Mouse (Mus musculus) hindbrain, embryonic 16.5 days (tissue): ENCODE measurements around the gene Golph3. TPM values are rescaled to one million over a fixed set of nuclear protein-coding genes. Genes with fewer than 3 reads are reported as not detected.
A peak's percentile ranks its signal among the peaks of the same experiment; 100 is the strongest.
"Not testable (repeated sequence)": the region's sequence is repeated elsewhere in the genome, so short reads cannot be mapped to it uniquely, and the experiment has no call there.

Experiments
- ATAC-seq: fragments of 200-750 bp; cut with Nextera tagmentation; 2 replicates; pipeline ENCODE4 v1.8.0; 2017; ENCODE audit warnings: moderate TSS enrichment, moderate library complexity
- H3K27ac ChIP-seq: fragments of 300-500 bp; sonication (generic); 2 replicates; pipeline ENCODE4 v1.5.1; 2014; ENCODE audit warnings: low read depth, mild to moderate bottlenecking, control low read depth, low read length, moderate library complexity
- H3K27me3 ChIP-seq: fragments of 300-500 bp; sonication (generic); replicated peaks from 2 replicates; pipeline ENCODE4 v1.6.1; 2014; ENCODE audit warnings: low read length; ENCODE audit not compliant: control insufficient read depth, insufficient read depth
- H3K36me3 ChIP-seq: fragments of 300-500 bp; sonication (generic); 2 replicates; pipeline ENCODE4 v1.6.1; 2014; ENCODE audit warnings: mild to moderate bottlenecking, low read length, moderate library complexity, mixed read lengths; ENCODE audit not compliant: control insufficient read depth, insufficient read depth
- H3K4me1 ChIP-seq: fragments of 300-500 bp; sonication (generic); 2 replicates; pipeline ENCODE4 v1.6.1; 2014; ENCODE audit warnings: low read depth, low read length; ENCODE audit not compliant: control insufficient read depth, insufficient read depth
- H3K4me2 ChIP-seq: fragments of 300-500 bp; sonication (generic); 2 replicates; pipeline ENCODE4 v1.6.1; 2014; ENCODE audit warnings: mild to moderate bottlenecking, low read length, control low read depth, moderate library complexity
- H3K4me3 ChIP-seq: fragments of 300-500 bp; sonication (generic); 2 replicates; pipeline ENCODE4 v1.5.1; 2014; ENCODE audit warnings: mild to moderate bottlenecking, low read length, control low read depth, moderate library complexity
- H3K9ac ChIP-seq: fragments of 300-500 bp; sonication (generic); 2 replicates; pipeline ENCODE4 v1.6.1; 2014; ENCODE audit warnings: low read depth, mild to moderate bottlenecking, control low read depth, low read length, moderate library complexity
- H3K9me3 ChIP-seq: fragments of 300-500 bp; sonication (generic); 2 replicates; pipeline ENCODE4 v1.6.1; 2014; ENCODE audit warnings: mild to moderate bottlenecking, low read length, moderate library complexity; ENCODE audit not compliant: control insufficient read depth
- WGBS: fragments of 180-500 bp; shearing (Covaris S2); extraction: QIAGEN DNeasy Blood & Tissue Kit; methylation state at CpG from one replicate; pipeline ENCODE4 v1.1.7; 2014; 5-methylcytosine and 5-hydroxymethylcytosine counted together
- polyA plus RNA-seq: library from polyadenylated mRNA; unstranded; fragments of >200 nt; fragmentation: Nextera tagmentation; extraction: Ambion mirVana; gene quantifications from 2 replicates; pipeline ENCODE4 v1.2.1, GENCODE M21; 2015

Golph3 gene
- polyA plus RNA-seq, 1 experiment from 2014 or later: 64.2 TPM

DNA sequence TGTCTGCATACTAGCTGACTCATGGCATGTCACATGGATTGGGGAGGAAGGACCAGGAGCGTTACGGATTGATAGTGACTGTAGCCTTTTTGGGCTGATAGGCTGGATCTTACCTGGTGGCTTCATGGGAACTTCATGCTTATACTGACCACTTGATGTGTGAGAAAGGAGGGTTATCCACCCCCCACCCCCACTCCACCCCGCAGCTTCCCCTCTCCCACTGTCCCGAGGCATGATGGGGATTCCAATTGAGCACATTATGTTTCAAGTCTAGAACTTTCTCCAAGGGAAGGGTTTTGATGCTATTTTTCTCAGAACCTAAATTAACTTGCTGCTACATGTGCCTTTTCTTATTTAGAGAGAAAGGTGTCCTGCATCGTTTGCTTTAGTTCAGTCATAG lies 37.1 kb downstream of the Golph3 start:
- WGBS: 96% methylated on average over 5 of the region's 5 CpGs
- Histone ChIP-seq H3K4me1 (no peaks in the 10 kb centered on the region), H3K4me2 (no peak overlapping the region), H3K9ac (no peak overlapping the region), H3K27me3 (no peaks in the 10 kb centered on the region), H3K36me3 (0 out of 2 replicates have a peak, but pooled peaks cover 3% of the 10 kb centered on the region), H3K27ac (no peak overlapping the region), H3K9me3 (no peaks in the 10 kb centered on the region), H3K4me3 (no peak overlapping the region)
- ATAC-seq: no peak

DNA sequence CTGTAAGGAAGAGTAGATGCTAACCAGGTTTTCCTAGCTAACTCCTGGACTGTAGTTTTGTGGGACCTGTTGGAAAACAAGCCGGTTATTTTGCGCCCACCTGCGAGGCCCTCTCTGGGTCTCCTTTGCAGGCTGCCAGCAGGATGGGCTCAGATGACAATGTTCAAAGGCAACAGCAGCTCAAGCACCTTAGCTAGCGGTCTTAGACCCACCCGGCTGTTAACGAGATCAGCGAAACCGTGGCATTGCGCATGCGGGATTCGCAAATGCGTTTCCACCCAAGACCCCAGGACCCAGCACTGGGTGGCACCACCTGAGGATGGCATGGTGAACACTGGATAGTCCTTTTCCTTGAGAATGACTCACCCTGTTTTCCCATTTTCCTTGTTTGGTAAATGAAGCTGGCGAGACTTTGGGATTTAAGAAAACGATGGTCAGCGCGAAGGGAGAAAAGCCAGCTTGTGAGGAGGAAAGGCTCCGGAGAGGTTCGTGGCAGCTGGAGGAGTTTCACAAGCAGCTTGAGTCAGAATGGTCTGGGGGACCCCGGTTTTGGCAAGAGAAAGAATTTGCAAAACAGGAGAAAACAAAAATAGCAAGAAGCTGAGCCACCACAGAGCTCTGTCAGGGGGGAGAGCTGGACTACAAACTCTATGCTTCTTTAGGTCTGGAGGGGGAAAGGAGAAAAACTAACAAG lies 39.4 kb downstream of the Golph3 start:
- Histone ChIP-seq H3K4me3 (no peak overlapping the region), H3K9ac (no peak overlapping the region), H3K9me3 (no peaks in the 10 kb centered on the region), H3K4me1 (peaks cover 6% of the 10 kb centered on the region), H3K36me3 (0 out of 2 replicates have a peak, but pooled peaks cover 3% of the 10 kb centered on the region), H3K27ac (no peak overlapping the region), H3K4me2 (no peak overlapping the region), H3K27me3 (no peaks in the 10 kb centered on the region)
- 76% methylated on average over 19 of the region's 19 CpGs for WGBS
- no peak for ATAC-seq

GRCm38 (mm10) chr15:12362001-12362700 lies 40.9 kb downstream of the Golph3 start:
- Histone ChIP-seq H3K4me3 (no peak overlapping the region), H3K9ac (no peak overlapping the region), H3K36me3 (0 out of 2 replicates have a peak, but pooled peaks cover 3% of the 10 kb centered on the region), H3K4me2 (no peak overlapping the region), H3K27ac (no peak overlapping the region), H3K4me1 (peaks cover 18% of the 10 kb centered on the region), H3K27me3 (no peaks in the 10 kb centered on the region), H3K9me3 (no peaks in the 10 kb centered on the region)
- 82% methylated on average over 14 of the region's 14 CpGs for WGBS
- no peak for ATAC-seq

- no peak for ATAC-seq
- H3K27me3 ChIP-seq: no peaks in the 10 kb centered on the region
- no peak overlapping the region for H3K4me2 ChIP-seq
- H3K9me3 ChIP-seq: no peaks in the 10 kb centered on the region
- H3K27ac ChIP-seq: no peak overlapping the region
- 86% methylated on average over 6 of the region's 6 CpGs for WGBS
- 0 out of 2 replicates have a peak, but pooled peaks cover 3% of the 10 kb centered on the region for H3K36me3 ChIP-seq
- no peak overlapping the region for H3K4me3 ChIP-seq
- H3K4me1 ChIP-seq: peaks cover 20% of the 10 kb centered on the region
- H3K9ac ChIP-seq: no peak overlapping the region
Observed at GRCm38 (mm10) chr15:12362701-12363040, 41.4 kb downstream of the Golph3 start.

- H3K4me1 ChIP-seq: peaks cover 22% of the 10 kb centered on the region
- H3K9me3 ChIP-seq: no peaks in the 10 kb centered on the region
- H3K27ac ChIP-seq: no peak overlapping the region
- ATAC-seq: no peak
- no peak overlapping the region for H3K4me3 ChIP-seq
- H3K27me3 ChIP-seq: no peaks in the 10 kb centered on the region
- H3K9ac ChIP-seq: no peak overlapping the region
- H3K4me2 ChIP-seq: no peak overlapping the region
- WGBS: 83% methylated on average over 4 of the region's 4 CpGs
- 0 out of 2 replicates have a peak, but pooled peaks cover 3% of the 10 kb centered on the region for H3K36me3 ChIP-seq
Observed at GRCm38 (mm10) chr15:12364096-12364495, 42.8 kb downstream of the Golph3 start.

- Histone ChIP-seq H3K27me3 (no peaks in the 10 kb centered on the region), H3K4me3 (no peak overlapping the region), H3K9me3 (no peaks in the 10 kb centered on the region), H3K9ac (no peak overlapping the region), H3K36me3 (0 out of 2 replicates have a peak, but pooled peaks cover under 1% of the 10 kb centered on the region), H3K4me2 (0 out of 2 replicates have a peak overlapping the region, but pooled peaks have one; percentile 3), H3K4me1 (peaks cover 22% of the 10 kb centered on the region), H3K27ac (peak overlapping the region; percentile 80)
- WGBS: 50% methylated on average over 15 of the region's 15 CpGs
- no peak; the same call in 1 of the 2 replicates for ATAC-seq
Observed at GRCm38 (mm10) chr15:12365416-12366071, 44.3 kb downstream of the Golph3 start.

- Histone ChIP-seq H3K9me3 (no peaks in the 10 kb centered on the region), H3K9ac (no peak overlapping the region), H3K27me3 (no peaks in the 10 kb centered on the region), H3K4me2 (no peak overlapping the region; the same call in 1 of the 2 replicates), H3K36me3 (no peaks in the 10 kb centered on the region), H3K4me1 (peaks cover 22% of the 10 kb centered on the region), H3K27ac (peak overlapping the region; percentile 80), H3K4me3 (no peak overlapping the region)
- 6% methylated on average over 3 of the region's 3 CpGs for WGBS
- peak; percentile 94 for ATAC-seq
Observed at GRCm38 (mm10) chr15:12366072-12366469, 44.8 kb downstream of the Golph3 start.

GRCm38 (mm10) chr15:12366580-12367305 lies 45.5 kb downstream of the Golph3 start:
- not testable (repeated sequence) for H3K4me3 ChIP-seq, H3K27me3 ChIP-seq, H3K9ac ChIP-seq, H3K4me2 ChIP-seq, H3K9me3 ChIP-seq, H3K36me3 ChIP-seq, ATAC-seq
- 89% methylated on average over 11 of the region's 11 CpGs for WGBS
- Histone ChIP-seq H3K27ac (peak overlapping the region; percentile 80), H3K4me1 (peaks cover 22% of the 10 kb centered on the region)
